Mouse (Mus musculus): ENCODE data around the gene Smc3. TPM values are rescaled to one million over a fixed set of nuclear protein-coding genes. Genes with fewer than 3 reads are reported as not detected.
"Not testable (repeated sequence)": the region's sequence is repeated elsewhere in the genome, so short reads cannot be mapped to it uniquely, and the experiment has no call there.

The Smc3 gene
- polyA plus RNA-seq, 1 experiment: 182 TPM

- Histone ChIP-seq H3K4me1 (ENCODE audit: control insufficient read depth, insufficient read depth, low read length) (peaks cover 5% of the 10 kb centered on the region), H3K4me3 (ENCODE audit: low read depth, low read length) (no peak overlapping the region), H3K27me3 (ENCODE audit: control insufficient read depth, insufficient read depth, low read length, poor library complexity, severe bottlenecking) (no peaks in the 10 kb centered on the region), H3K36me3 (ENCODE audit: control insufficient read depth, insufficient read depth, low read length, poor library complexity, severe bottlenecking) (no peaks in the 10 kb centered on the region), H3K9ac (ENCODE audit: low read depth, poor library complexity, severe bottlenecking) (no peak overlapping the region), H3K9me3 (replicated peaks; ENCODE audit: control insufficient read depth, insufficient read depth, low read length, poor library complexity, severe bottlenecking) (peaks cover 8% of the 10 kb centered on the region; the same call in 1 of the 2 replicates), H3K27ac (ENCODE audit: insufficient read depth, low read length) (no peak overlapping the region)
- TF ChIP-seq CTCF (IDR thresholded peaks at IDR 0.05; ENCODE audit: low read depth, low read length) (no peak), EP300 (IDR thresholded peaks at IDR 0.05; ENCODE audit: insufficient read depth, low read depth, low read length) (no peak), POLR2A (IDR thresholded peaks at IDR 0.05; ENCODE audit: insufficient read depth, low read length) (no peak)
Measured at GRCm38 (mm10) chr19:53577025-53577800, 23.0 kb upstream of the Smc3 start.

GRCm38 (mm10) chr19:53578597-53579252 lies 21.5 kb upstream of the Smc3 start:
- H3K4me1 ChIP-seq (ENCODE audit: control insufficient read depth, insufficient read depth, low read length): peaks cover 5% of the 10 kb centered on the region
- H3K27ac ChIP-seq (ENCODE audit: insufficient read depth, low read length): no peak overlapping the region
- H3K36me3 ChIP-seq (ENCODE audit: control insufficient read depth, insufficient read depth, low read length, poor library complexity, severe bottlenecking): no peaks in the 10 kb centered on the region
- no peaks in the 10 kb centered on the region for H3K27me3 ChIP-seq (ENCODE audit: control insufficient read depth, insufficient read depth, low read length, poor library complexity, severe bottlenecking)
- TF ChIP-seq POLR2A (IDR thresholded peaks at IDR 0.05; ENCODE audit: insufficient read depth, low read length) (no peak), EP300 (IDR thresholded peaks at IDR 0.05; ENCODE audit: insufficient read depth, low read depth, low read length) (no peak), CTCF (IDR thresholded peaks at IDR 0.05; ENCODE audit: low read depth, low read length) (no peak)
- no peak overlapping the region for H3K4me3 ChIP-seq (ENCODE audit: low read depth, low read length)
- H3K9me3 ChIP-seq (replicated peaks; ENCODE audit: control insufficient read depth, insufficient read depth, low read length, poor library complexity, severe bottlenecking): peaks cover 14% of the 10 kb centered on the region
- H3K9ac ChIP-seq (ENCODE audit: low read depth, poor library complexity, severe bottlenecking): no peak overlapping the region

GRCm38 (mm10) chr19:53580271-53580670 lies 19.9 kb upstream of the Smc3 start:
- not testable (repeated sequence) for H3K9ac ChIP-seq (ENCODE audit: low read depth, poor library complexity, severe bottlenecking); H3K36me3 ChIP-seq (ENCODE audit: control insufficient read depth, insufficient read depth, low read length, poor library complexity, severe bottlenecking); H3K4me3 ChIP-seq (ENCODE audit: low read depth, low read length); H3K27me3 ChIP-seq (ENCODE audit: control insufficient read depth, insufficient read depth, low read length, poor library complexity, severe bottlenecking); H3K4me1 ChIP-seq (ENCODE audit: control insufficient read depth, insufficient read depth, low read length); H3K27ac ChIP-seq (ENCODE audit: insufficient read depth, low read length)
- peaks cover 28% of the 10 kb centered on the region for H3K9me3 ChIP-seq (replicated peaks; ENCODE audit: control insufficient read depth, insufficient read depth, low read length, poor library complexity, severe bottlenecking)

- peaks cover 26% of the 10 kb centered on the region for H3K9me3 ChIP-seq (replicated peaks; ENCODE audit: control insufficient read depth, insufficient read depth, low read length, poor library complexity, severe bottlenecking)
- not testable (repeated sequence) for H3K4me3 ChIP-seq (ENCODE audit: low read depth, low read length); H3K9ac ChIP-seq (ENCODE audit: low read depth, poor library complexity, severe bottlenecking); H3K27ac ChIP-seq (ENCODE audit: insufficient read depth, low read length); H3K4me1 ChIP-seq (ENCODE audit: control insufficient read depth, insufficient read depth, low read length); H3K36me3 ChIP-seq (ENCODE audit: control insufficient read depth, insufficient read depth, low read length, poor library complexity, severe bottlenecking); H3K27me3 ChIP-seq (ENCODE audit: control insufficient read depth, insufficient read depth, low read length, poor library complexity, severe bottlenecking)
Measured at GRCm38 (mm10) chr19:53587686-53588085, 12.5 kb upstream of the Smc3 start.

- H3K27ac ChIP-seq (ENCODE audit: insufficient read depth, low read length); H3K36me3 ChIP-seq (ENCODE audit: control insufficient read depth, insufficient read depth, low read length, poor library complexity, severe bottlenecking); H3K4me1 ChIP-seq (ENCODE audit: control insufficient read depth, insufficient read depth, low read length); H3K9ac ChIP-seq (ENCODE audit: low read depth, poor library complexity, severe bottlenecking); H3K4me3 ChIP-seq (ENCODE audit: low read depth, low read length); H3K27me3 ChIP-seq (ENCODE audit: control insufficient read depth, insufficient read depth, low read length, poor library complexity, severe bottlenecking): not testable (repeated sequence)
- H3K9me3 ChIP-seq (replicated peaks; ENCODE audit: control insufficient read depth, insufficient read depth, low read length, poor library complexity, severe bottlenecking): peaks cover 18% of the 10 kb centered on the region
Measured at GRCm38 (mm10) chr19:53588968-53589367, 11.2 kb upstream of the Smc3 start, which contains the start of gene Nutf2-ps1. Nutf2-ps1 (minus strand) TSS chr19:53589068.

GRCm38 (mm10) chr19:53596723-53597474 lies 3.3 kb upstream of the Smc3 start:
- H3K9me3 ChIP-seq (replicated peaks; ENCODE audit: control insufficient read depth, insufficient read depth, low read length, poor library complexity, severe bottlenecking): peaks cover 15% of the 10 kb centered on the region
- TF ChIP-seq CTCF (IDR thresholded peaks at IDR 0.05; ENCODE audit: low read depth, low read length) (no peak), EP300 (IDR thresholded peaks at IDR 0.05; ENCODE audit: insufficient read depth, low read depth, low read length) (peak; percentile 79; the same call in 1 of the 2 replicates)
- H3K27me3 ChIP-seq (ENCODE audit: control insufficient read depth, insufficient read depth, low read length, poor library complexity, severe bottlenecking): no peaks in the 10 kb centered on the region
- no peak overlapping the region for H3K9ac ChIP-seq (ENCODE audit: low read depth, poor library complexity, severe bottlenecking)
- H3K27ac ChIP-seq (ENCODE audit: insufficient read depth, low read length): peak overlapping the region; percentile 83
- peaks cover 2% of the 10 kb centered on the region; the same call in 1 of the 2 replicates for H3K36me3 ChIP-seq (ENCODE audit: control insufficient read depth, insufficient read depth, low read length, poor library complexity, severe bottlenecking)
- no peaks in the 10 kb centered on the region for H3K4me1 ChIP-seq (ENCODE audit: control insufficient read depth, insufficient read depth, low read length)
- H3K4me3 ChIP-seq (ENCODE audit: low read depth, low read length): no peak overlapping the region

Data from ES-Bruce4 (cell line).